ENCODE assay signal across 24 mouse cellular contexts in genomic region chr9:21830461-21830850, GRCm38 (mm10). TPM values are rescaled to one million over a fixed set of nuclear protein-coding genes. Genes with fewer than 3 reads are reported as not detected.
"Had no signal": no experiment of that assay in that cellular context is flagged by ENCODE, and none has a peak within 500 bp of the region (broad histone marks: within the 10 kb centered on the region; RNA-seq: fewer than 3 reads in every experiment).

No protein-coding gene starts in this region.

- H3K4me3 ChIP-seq: intestine, embryonic 15.5 days; kidney, embryonic 15.5 days; left cerebral cortex, adult 2 months; midbrain, embryonic 12.5 days; myocyte; neural tube, embryonic 13.5 days had no signal

- H3K27me3 ChIP-seq: intestine, embryonic 15.5 days; kidney, embryonic 15.5 days; midbrain, embryonic 12.5 days; neural tube, embryonic 13.5 days had no signal

- DNase-seq: layer of hippocampus, postnatal 36 days; lung, adult 2 months; lung, postnatal 14 days; lung, postnatal 4 days; right cerebral cortex, adult 18-20 months; right cerebral cortex, postnatal 14 days; right cerebral cortex, postnatal 4 days; thymus, adult 2 months; thymus, postnatal 14 days had no signal

- H3K27ac ChIP-seq: intestine, embryonic 15.5 days; kidney, embryonic 15.5 days; left cerebral cortex, adult 2 months; midbrain, embryonic 12.5 days; neural tube, embryonic 13.5 days; stomach, postnatal 0 days had no signal

- H3K4me2 ChIP-seq: intestine, embryonic 15.5 days; kidney, embryonic 15.5 days; midbrain, embryonic 12.5 days; neural tube, embryonic 13.5 days had no signal

- ATAC-seq: intestine, embryonic 15.5 days; midbrain, embryonic 16.5 days had no signal

- H3K9ac ChIP-seq: intestine, embryonic 15.5 days; kidney, embryonic 15.5 days; midbrain, embryonic 12.5 days; neural tube, embryonic 13.5 days had no signal

- H3K36me3 ChIP-seq: neural tube, embryonic 13.5 days had no signal

- H3K9me3 ChIP-seq: intestine, embryonic 15.5 days; kidney, embryonic 15.5 days; midbrain, embryonic 12.5 days; neural tube, embryonic 13.5 days had no signal

- H3K4me1 ChIP-seq: intestine, embryonic 15.5 days; midbrain, embryonic 12.5 days; neural tube, embryonic 13.5 days had no signal

RNA-seq across cellular contexts. Expression of gene Angptl8, which starts 4.9 kb away (rescaled TPM):
- total RNA-seq: layer of hippocampus, adult 8-10 months; layer of hippocampus, postnatal 10 days; layer of hippocampus, postnatal 36 days; left cerebral cortex, adult 2 months; left cerebral cortex, postnatal 10 days; left cerebral cortex, postnatal 36 days; megakaryocyte-erythroid progenitor cell, adult 5-6 weeks; monocyte, adult 5-6 weeks; neutrophil, adult 5-6 weeks had no signal
- polyA plus RNA-seq: myocyte had no signal

RNA-seq across cellular contexts. Expression of gene Kank2, which starts 31.9 kb away (rescaled TPM):
- total RNA-seq: monocyte, adult 5-6 weeks had no signal
